Mouse (Mus musculus): ENCODE results near the gene Hscb. TPM values are rescaled to one million over a fixed set of nuclear protein-coding genes. Genes with fewer than 3 reads are reported as not detected.
"Not testable (repeated sequence)": the region's sequence is repeated elsewhere in the genome, so short reads cannot be mapped to it uniquely, and the experiment has no call there.

Hscb gene
- polyA plus RNA-seq (2015; fragmentation: Nextera tagmentation; extraction: Ambion mirVana): 15.6 and 16.9 TPM in 2 replicates

GRCm38 (mm10) chr5:110839678-110840365, at the start of gene Hscb, which contains the start of gene Chek2:
Gene Hscb (minus strand): TSS chr5:110839777.
Gene Chek2 (plus strand): TSS chr5:110839979.
- Histone ChIP-seq H3K27me3 (no peaks in the 10 kb centered on the region), H3K27ac (peak within 1 kb of the TSS; percentile 74), H3K4me1 (peaks cover 21% of the 10 kb centered on the region), H3K9ac (peak within 1 kb of the TSS; percentile 78), H3K9me3 (replicated peaks) (no peaks in the 10 kb centered on the region; the same call in 1 of the 2 replicates), H3K36me3 (ENCODE audit: poor library complexity, severe bottlenecking) (peaks cover 18% of the 10 kb centered on the region; the same call in 1 of the 2 replicates), H3K4me2 (peak within 1 kb of the TSS; percentile 83), H3K4me3 (peak within 1 kb of the TSS; percentile 62)
- peak; percentile 100 for ATAC-seq
- WGBS: under 1% methylated on average over 41 of the region's 41 CpGs

GRCm38 (mm10) chr5:110888596-110888995, 49.0 kb upstream of the Hscb start:
- Histone ChIP-seq H3K9ac (no peak overlapping the region), H3K9me3 (replicated peaks) (no peaks in the 10 kb centered on the region), H3K4me2 (no peak overlapping the region), H3K4me3 (no peak overlapping the region), H3K27me3 (no peaks in the 10 kb centered on the region), H3K27ac (no peak overlapping the region), H3K36me3 (ENCODE audit: poor library complexity, severe bottlenecking) (peaks cover 33% of the 10 kb centered on the region), H3K4me1 (no peaks in the 10 kb centered on the region)
- ATAC-seq: no peak
- 90% methylated on average over 4 of the region's 4 CpGs for WGBS

- Histone ChIP-seq H3K27ac (peak within 1 kb of the TSS; percentile 75), H3K4me1 (peaks cover 27% of the 10 kb centered on the region), H3K27me3 (no peaks in the 10 kb centered on the region), H3K36me3 (ENCODE audit: poor library complexity, severe bottlenecking) (0 out of 2 replicates have a peak, but pooled peaks cover 4% of the 10 kb centered on the region), H3K4me2 (peak within 1 kb of the TSS; percentile 86), H3K4me3 (peak within 1 kb of the TSS; percentile 83), H3K9me3 (replicated peaks) (no peaks in the 10 kb centered on the region), H3K9ac (peak within 1 kb of the TSS; percentile 88)
- under 1% methylated on average over 76 of the region's 101 CpGs for WGBS
- ATAC-seq: peak; percentile 95
These were observed 40.2 kb upstream of the Hscb start, which contains the start of gene Ttc28 for GRCm38 (mm10) chr5:110879584-110880374. Gene Ttc28 (plus strand): TSS chr5:110879803.

GRCm38 (mm10) chr5:110879042-110879441, 39.5 kb upstream of the Hscb start:
- no peaks in the 10 kb centered on the region for H3K27me3 ChIP-seq
- H3K36me3 ChIP-seq (ENCODE audit: poor library complexity, severe bottlenecking): peaks cover 4% of the 10 kb centered on the region; the same call in 1 of the 2 replicates
- peak overlapping the region; percentile 88 for H3K9ac ChIP-seq
- no peaks in the 10 kb centered on the region for H3K9me3 ChIP-seq (replicated peaks)
- peaks cover 30% of the 10 kb centered on the region for H3K4me1 ChIP-seq
- 62% methylated on average over 7 of the region's 7 CpGs for WGBS
- peak overlapping the region; percentile 58 for H3K27ac ChIP-seq
- H3K4me3 ChIP-seq: peak overlapping the region; percentile 83
- ATAC-seq: no peak
- H3K4me2 ChIP-seq: peak overlapping the region; percentile 86

- H3K4me3 ChIP-seq; H3K27me3 ChIP-seq; H3K4me2 ChIP-seq; H3K36me3 ChIP-seq (ENCODE audit: poor library complexity, severe bottlenecking); H3K9ac ChIP-seq; H3K9me3 ChIP-seq (replicated peaks); H3K27ac ChIP-seq; ATAC-seq: not testable (repeated sequence)
- H3K4me1 ChIP-seq: peaks cover 34% of the 10 kb centered on the region
- 89% methylated on average over 1 of the region's 1 CpGs for WGBS
These were observed 38.9 kb upstream of the Hscb start for GRCm38 (mm10) chr5:110878526-110878925.

GRCm38 (mm10) chr5:110877666-110878505, 38.3 kb upstream of the Hscb start:
- 61% methylated on average over 5 of the region's 5 CpGs for WGBS
- H3K36me3 ChIP-seq (ENCODE audit: poor library complexity, severe bottlenecking): peaks cover 4% of the 10 kb centered on the region; the same call in 1 of the 2 replicates
- no peak overlapping the region for H3K4me2 ChIP-seq
- no peak for ATAC-seq
- H3K9ac ChIP-seq: no peak overlapping the region
- H3K4me3 ChIP-seq: no peak overlapping the region
- peaks cover 40% of the 10 kb centered on the region for H3K4me1 ChIP-seq
- no peaks in the 10 kb centered on the region for H3K27me3 ChIP-seq
- H3K27ac ChIP-seq: no peak overlapping the region; the same call in 1 of the 2 replicates
- H3K9me3 ChIP-seq (replicated peaks): no peaks in the 10 kb centered on the region

GRCm38 (mm10) chr5:110875286-110875685, 35.7 kb upstream of the Hscb start:
- Histone ChIP-seq H3K4me2 (no peak overlapping the region), H3K9ac (no peak overlapping the region), H3K27ac (no peak overlapping the region), H3K9me3 (replicated peaks) (no peaks in the 10 kb centered on the region), H3K36me3 (ENCODE audit: poor library complexity, severe bottlenecking) (peaks cover 12% of the 10 kb centered on the region), H3K4me3 (no peak overlapping the region), H3K27me3 (no peaks in the 10 kb centered on the region), H3K4me1 (peaks cover 44% of the 10 kb centered on the region)
- ATAC-seq: no peak
- WGBS: 100% methylated on average over 1 of the region's 1 CpGs

GRCm38 (mm10) chr5:110874711-110875110, 35.1 kb upstream of the Hscb start:
- Histone ChIP-seq H3K9ac (no peak overlapping the region), H3K27ac (no peak overlapping the region), H3K27me3 (no peaks in the 10 kb centered on the region), H3K4me2 (no peak overlapping the region), H3K4me1 (peaks cover 48% of the 10 kb centered on the region), H3K36me3 (ENCODE audit: poor library complexity, severe bottlenecking) (peaks cover 17% of the 10 kb centered on the region), H3K9me3 (replicated peaks) (no peaks in the 10 kb centered on the region), H3K4me3 (no peak overlapping the region)
- no peak for ATAC-seq

GRCm38 (mm10) chr5:110873160-110873559, 33.6 kb upstream of the Hscb start:
- ATAC-seq: peak; percentile 53; the same call in 1 of the 2 replicates
- Histone ChIP-seq H3K4me1 (peaks cover 61% of the 10 kb centered on the region), H3K27ac (0 out of 2 replicates have a peak overlapping the region, but pooled peaks have one; percentile 6), H3K36me3 (ENCODE audit: poor library complexity, severe bottlenecking) (peaks cover 17% of the 10 kb centered on the region), H3K9me3 (replicated peaks) (no peaks in the 10 kb centered on the region), H3K4me3 (no peak overlapping the region), H3K27me3 (no peaks in the 10 kb centered on the region), H3K9ac (no peak overlapping the region), H3K4me2 (no peak overlapping the region)
- WGBS: 38% methylated on average over 6 of the region's 6 CpGs

GRCm38 (mm10) chr5:110869242-110869669, 29.7 kb upstream of the Hscb start:
- peaks cover 27% of the 10 kb centered on the region for H3K36me3 ChIP-seq (ENCODE audit: poor library complexity, severe bottlenecking)
- H3K9me3 ChIP-seq (replicated peaks): no peaks in the 10 kb centered on the region
- H3K4me1 ChIP-seq: peaks cover 42% of the 10 kb centered on the region
- no peak overlapping the region for H3K4me2 ChIP-seq
- no peak for ATAC-seq
- H3K9ac ChIP-seq: no peak overlapping the region
- WGBS: 11% methylated on average over 8 of the region's 8 CpGs
- H3K27me3 ChIP-seq: no peaks in the 10 kb centered on the region
- peak overlapping the region; percentile 59; the same call in 1 of the 2 replicates for H3K27ac ChIP-seq
- H3K4me3 ChIP-seq: no peak overlapping the region

- WGBS: 40% methylated on average over 4 of the region's 4 CpGs
- Histone ChIP-seq H3K9me3 (replicated peaks) (no peaks in the 10 kb centered on the region), H3K4me2 (no peak overlapping the region), H3K27ac (peak overlapping the region; percentile 59), H3K4me1 (peaks cover 36% of the 10 kb centered on the region), H3K36me3 (ENCODE audit: poor library complexity, severe bottlenecking) (peaks cover 33% of the 10 kb centered on the region), H3K9ac (peak overlapping the region; percentile 26; the same call in 1 of the 2 replicates), H3K27me3 (no peaks in the 10 kb centered on the region), H3K4me3 (no peak overlapping the region)
- ATAC-seq: no peak
These were observed 28.9 kb upstream of the Hscb start for GRCm38 (mm10) chr5:110868460-110868859.

Data from forebrain, embryonic 13.5 days (tissue).